Mouse (Mus musculus) lung, postnatal 0 days (tissue): ENCODE results near the gene En2. TPM values are rescaled to one million over a fixed set of nuclear protein-coding genes. Genes with fewer than 3 reads are reported as not detected.

Source experiments
- ATAC-seq: fragments of 200-750 bp; cut with Nextera tagmentation; 2 replicates; pipeline ENCODE4 v1.8.0; 2017; ENCODE audit warnings: moderate library complexity
- DNase-seq: peaks from one replicate; pipeline ENCODE4 v3.0.0-alpha.2; 2016; ENCODE audit warnings: low spot score
- H3K27ac ChIP-seq: fragments of 300-500 bp; sonication (generic); 2 replicates; pipeline ENCODE4 v1.5.1; 2014; ENCODE audit warnings: antibody characterized with exemption, mild to moderate bottlenecking, low read length, mixed read lengths
- H3K27me3 ChIP-seq: fragments of 300-500 bp; sonication (generic); replicated peaks from 2 replicates; pipeline ENCODE4 v1.6.1; 2014; ENCODE audit warnings: low read length, mixed read lengths; ENCODE audit not compliant: insufficient read depth
- H3K36me3 ChIP-seq: fragments of 300-500 bp; sonication (generic); 2 replicates; pipeline ENCODE4 v1.6.1; 2014; ENCODE audit warnings: low read length, mixed read lengths; ENCODE audit not compliant: insufficient read depth
- H3K4me1 ChIP-seq: fragments of 300-500 bp; sonication (generic); 2 replicates; pipeline ENCODE4 v1.6.1; 2014; ENCODE audit warnings: antibody characterized with exemption, low read depth, low read length, mixed read lengths; ENCODE audit not compliant: insufficient read depth
- H3K4me2 ChIP-seq: fragments of 300-500 bp; sonication (generic); replicated peaks from 2 replicates; pipeline ENCODE4 v1.6.1; 2014; ENCODE audit warnings: low read depth, mild to moderate bottlenecking, low read length, moderate library complexity, mixed read lengths
- H3K4me3 ChIP-seq: fragments of 300-500 bp; sonication (generic); 2 replicates; pipeline ENCODE4 v1.5.1; 2014; ENCODE audit warnings: low read depth, low read length
- H3K9ac ChIP-seq: fragments of 300-500 bp; sonication (generic); replicated peaks from 2 replicates; pipeline ENCODE4 v1.6.1; 2014; ENCODE audit warnings: low read depth, mild to moderate bottlenecking
- H3K9me3 ChIP-seq: fragments of 300-500 bp; sonication (generic); 2 replicates; pipeline ENCODE4 v1.6.1; 2016; ENCODE audit warnings: low read length, mixed read lengths
- CTCF ChIP-seq: IDR thresholded peaks from 2 replicates; pipeline ENCODE4 v1.5.1; 2016; ENCODE audit warnings: antibody characterized with exemption, mild to moderate bottlenecking
- EP300 ChIP-seq: IDR thresholded peaks from 2 replicates; pipeline ENCODE4 v1.6.1; 2016; ENCODE audit warnings: antibody characterized with exemption, mild to moderate bottlenecking, control low read depth
- WGBS: fragments of 180-500 bp; shearing (Covaris S2); extraction: QIAGEN DNeasy Blood & Tissue Kit; methylation state at CpG from one replicate; pipeline ENCODE4 v1.1.7; 2014; 5-methylcytosine and 5-hydroxymethylcytosine counted together
- polyA plus RNA-seq: library from polyadenylated mRNA; unstranded; fragments of >200 nt; fragmentation: Nextera tagmentation; extraction: Ambion mirVana; gene quantifications from 2 replicates; pipeline ENCODE4 v1.2.1, GENCODE M21; 2015

The En2 gene
- polyA plus RNA-seq, 1 experiment from 2014 or later, result not detected

DNA sequence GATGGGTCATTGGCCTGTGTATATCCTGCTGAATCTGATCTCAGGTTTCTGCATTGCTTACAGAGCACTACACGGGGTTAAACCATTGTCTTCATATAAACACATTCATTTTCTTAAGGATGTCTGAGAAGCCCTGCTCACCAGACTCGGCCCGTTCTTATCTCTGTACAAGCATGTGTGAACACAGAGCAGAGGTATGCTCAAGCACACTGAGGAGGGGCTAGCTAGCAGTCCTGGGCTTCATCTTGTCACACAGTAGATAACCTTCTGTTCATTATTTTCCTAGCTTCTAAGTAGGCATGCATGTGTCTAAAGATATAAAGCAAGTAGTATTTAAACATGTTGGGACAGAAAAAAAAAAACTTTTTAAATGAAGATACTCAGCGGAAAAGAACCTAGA lies 41.0 kb downstream of the En2 start:
- H3K27me3 ChIP-seq, result peaks cover 36% of the 10 kb centered on the region
- ATAC-seq, result no peak
- DNase-seq, result no peak
- no peak overlapping the region for H3K4me2 ChIP-seq
- H3K9me3 ChIP-seq, result no peaks in the 10 kb centered on the region
- H3K4me3 ChIP-seq, result no peak overlapping the region
- TF ChIP-seq CTCF (no peak), EP300 (no peak)
- 23% methylated on average over 4 of the region's 4 CpGs for WGBS
- no peak overlapping the region for H3K27ac ChIP-seq
- no peaks in the 10 kb centered on the region for H3K4me1 ChIP-seq
- H3K36me3 ChIP-seq, result no peaks in the 10 kb centered on the region
- H3K9ac ChIP-seq, result no peak overlapping the region

DNA sequence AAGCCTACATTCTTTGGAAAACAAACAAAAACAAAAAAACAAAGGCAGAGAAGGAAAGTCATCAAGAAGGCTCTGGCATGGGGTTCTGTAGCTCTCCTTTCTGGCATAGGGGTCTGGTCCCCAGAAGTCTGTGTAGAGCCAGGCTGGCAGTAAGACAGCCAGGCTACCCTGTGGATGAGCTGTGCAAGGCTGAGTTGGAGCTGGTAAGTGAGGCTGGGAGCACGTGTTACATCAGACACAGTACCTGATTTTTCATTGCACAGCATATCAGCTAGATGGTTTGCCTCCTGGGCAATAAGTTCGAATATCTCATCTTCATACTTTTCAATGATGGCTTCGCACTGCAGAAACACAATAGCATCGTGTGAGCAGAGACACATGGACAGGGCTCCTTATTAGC lies 41.5 kb downstream of the En2 start:
- no peak for DNase-seq
- no peak for TF ChIP-seq EP300
- TF ChIP-seq CTCF, result no peak
- H3K9me3 ChIP-seq, result no peaks in the 10 kb centered on the region
- no peak for ATAC-seq
- no peaks in the 10 kb centered on the region for H3K36me3 ChIP-seq
- H3K4me3 ChIP-seq, result no peak overlapping the region
- no peak overlapping the region for H3K9ac ChIP-seq
- H3K27ac ChIP-seq, result no peak overlapping the region
- H3K4me2 ChIP-seq, result no peak overlapping the region
- H3K27me3 ChIP-seq, result peaks cover 39% of the 10 kb centered on the region
- no peaks in the 10 kb centered on the region for H3K4me1 ChIP-seq
- WGBS, result 72% methylated on average over 4 of the region's 4 CpGs

DNA sequence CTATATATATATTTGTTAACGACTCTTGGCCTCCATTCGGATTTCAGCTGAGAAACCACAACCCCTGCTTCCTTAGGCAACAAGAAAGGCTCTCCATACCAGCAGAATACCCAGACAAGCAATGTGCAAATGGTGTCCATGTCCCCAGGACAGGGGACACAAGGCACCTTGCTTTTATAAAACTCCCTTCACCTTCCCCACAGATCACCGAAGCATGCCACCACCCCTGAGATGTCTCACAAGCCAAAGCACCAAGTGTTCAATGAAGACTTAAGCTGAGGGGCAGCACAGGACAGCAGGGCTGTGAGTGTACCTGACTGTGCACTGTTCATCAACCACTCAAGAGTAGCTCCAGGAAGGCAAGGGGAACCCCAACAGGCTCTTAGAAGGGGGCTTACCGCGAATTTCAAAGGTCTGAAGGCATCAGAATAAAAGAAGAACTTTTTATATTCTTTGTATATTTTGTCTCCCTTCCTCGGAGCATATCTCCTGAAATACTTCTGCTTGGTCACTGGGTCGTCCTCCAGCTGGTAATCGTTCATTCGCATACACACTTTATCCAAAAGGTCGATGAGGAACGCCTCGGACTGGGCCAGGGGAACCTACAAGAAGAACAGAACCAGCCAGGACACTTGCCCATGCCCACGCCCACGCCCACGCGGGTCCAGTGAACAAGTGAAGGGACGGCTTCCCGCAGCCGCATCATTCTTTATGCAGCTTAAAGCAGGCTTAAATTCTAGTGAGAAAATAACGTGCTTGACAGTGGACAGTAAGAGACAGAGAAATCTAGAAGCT lies 43.4 kb downstream of the En2 start:
- Histone ChIP-seq H3K4me1 (no peaks in the 10 kb centered on the region), H3K36me3 (no peaks in the 10 kb centered on the region), H3K27me3 (peaks cover 39% of the 10 kb centered on the region), H3K4me2 (no peak overlapping the region), H3K27ac (no peak overlapping the region), H3K9me3 (no peaks in the 10 kb centered on the region), H3K4me3 (no peak overlapping the region), H3K9ac (no peak overlapping the region)
- WGBS, result 10% methylated on average over 20 of the region's 20 CpGs
- ATAC-seq (no peak), DNase-seq (no peak)
- TF ChIP-seq EP300 (no peak), CTCF (no peak)

DNA sequence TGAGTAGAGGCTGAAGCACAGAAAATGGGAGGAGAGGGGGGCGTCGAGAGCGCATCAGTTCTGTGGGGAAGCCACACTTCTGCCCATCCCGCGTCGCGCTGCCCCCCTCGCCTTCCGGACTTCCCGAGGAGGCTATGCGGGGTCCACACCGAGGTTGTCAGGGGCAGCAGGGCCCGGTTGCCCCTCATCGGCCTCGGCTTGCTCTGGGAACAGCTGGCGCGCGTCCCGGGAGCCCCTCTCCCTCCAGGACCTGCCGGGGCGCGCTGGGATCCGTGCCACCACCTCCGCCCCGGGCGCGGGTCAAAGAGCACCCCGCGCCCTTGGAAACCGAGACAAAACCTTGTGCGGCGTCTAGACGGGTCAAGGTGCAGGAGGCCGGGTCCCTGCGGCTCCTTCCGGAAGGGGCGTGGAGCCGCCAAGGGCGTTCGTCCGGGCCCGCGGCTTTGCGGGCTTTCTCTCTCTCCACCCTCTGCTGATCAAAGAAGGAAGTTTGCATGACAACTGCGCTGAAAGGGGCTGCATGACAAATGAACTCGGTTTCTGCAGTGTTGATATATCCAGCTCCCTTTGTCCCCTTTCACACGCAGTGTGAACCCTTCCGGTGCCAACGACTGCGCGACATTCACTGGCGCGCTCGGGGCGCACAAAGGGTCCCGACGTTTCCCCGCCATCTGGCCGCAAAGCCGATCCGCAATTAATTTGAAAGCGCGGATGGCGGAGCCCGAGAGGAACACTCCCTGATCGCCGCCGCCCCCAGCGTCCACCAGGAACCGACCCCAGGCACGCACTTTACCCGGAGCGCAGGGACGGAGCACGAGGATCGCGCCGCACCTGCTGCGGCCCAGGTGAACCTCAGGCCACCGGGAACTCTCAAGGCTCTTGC lies 44.3 kb downstream of the En2 start:
- Histone ChIP-seq H3K27me3 (peaks cover 43% of the 10 kb centered on the region), H3K36me3 (no peaks in the 10 kb centered on the region), H3K27ac (no peak overlapping the region), H3K4me3 (peak overlapping the region; percentile 31), H3K4me1 (no peaks in the 10 kb centered on the region), H3K4me2 (peak overlapping the region; percentile 46), H3K9ac (no peak overlapping the region), H3K9me3 (no peaks in the 10 kb centered on the region)
- DNase-seq (no peak), ATAC-seq (no peak)
- 2% methylated on average over 79 of the region's 80 CpGs for WGBS
- TF ChIP-seq CTCF (no peak), EP300 (no peak)

DNA sequence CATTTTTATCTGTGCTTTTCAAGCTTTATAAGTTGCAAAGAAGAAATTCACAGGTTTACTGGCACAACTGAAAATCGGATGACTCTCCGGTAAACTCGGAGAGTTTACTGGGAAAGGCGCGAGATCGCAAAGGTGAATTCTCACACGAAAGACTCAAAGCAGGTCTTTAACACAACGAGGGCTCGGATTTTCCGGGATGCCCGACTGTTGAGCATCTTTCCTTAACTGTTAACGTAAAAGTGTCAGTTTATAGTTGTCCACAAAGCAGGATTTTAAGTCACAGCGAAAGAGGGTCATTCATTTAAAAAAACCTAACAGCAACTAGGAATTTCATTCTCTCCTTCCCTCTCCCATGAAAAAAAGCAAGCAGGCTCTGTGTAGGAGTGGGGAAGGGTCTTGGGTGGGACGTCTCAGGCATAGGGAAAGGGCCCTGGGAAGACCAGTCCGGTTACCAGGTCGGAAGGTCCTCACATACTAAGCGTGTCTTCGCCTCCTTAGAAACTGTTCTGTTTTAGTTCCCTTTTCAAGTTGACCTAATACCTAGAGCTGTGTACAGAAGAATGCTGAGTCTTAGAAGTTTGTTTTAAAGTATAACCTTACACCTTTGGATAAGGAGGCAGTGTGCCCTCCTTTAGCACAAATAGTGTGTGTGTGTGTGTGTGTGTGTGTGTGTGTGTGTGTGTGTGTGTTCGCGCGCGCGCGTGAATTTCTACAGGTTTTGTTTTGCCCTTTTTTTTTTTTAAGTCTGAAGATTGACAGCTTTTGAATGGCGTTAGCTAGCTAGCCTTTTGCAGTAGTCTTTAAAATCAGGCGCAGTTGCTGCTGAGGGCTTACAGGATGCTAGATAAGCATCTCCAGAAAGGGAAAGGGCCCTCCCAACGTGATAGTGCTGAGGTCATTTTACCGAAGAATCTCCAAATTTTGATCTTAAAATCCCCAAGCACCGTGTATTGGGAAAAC lies 45.4 kb downstream of the En2 start:
- H3K9ac ChIP-seq, result no peak overlapping the region
- H3K9me3 ChIP-seq, result no peaks in the 10 kb centered on the region
- peaks cover 40% of the 10 kb centered on the region for H3K27me3 ChIP-seq
- H3K36me3 ChIP-seq, result no peaks in the 10 kb centered on the region
- H3K4me2 ChIP-seq, result no peak overlapping the region
- H3K27ac ChIP-seq, result no peak overlapping the region
- H3K4me3 ChIP-seq, result no peak overlapping the region
- DNase-seq, result no peak
- no peak for ATAC-seq
- TF ChIP-seq CTCF, result no peak
- TF ChIP-seq EP300, result no peak
- 1% methylated on average over 29 of the region's 29 CpGs for WGBS
- H3K4me1 ChIP-seq, result no peaks in the 10 kb centered on the region
